Mouse (Mus musculus): ENCODE results near the gene Abcc6. TPM values are rescaled to one million over a fixed set of nuclear protein-coding genes. Genes with fewer than 3 reads are reported as not detected.
"Not testable (repeated sequence)": the region's sequence is repeated elsewhere in the genome, so short reads cannot be mapped to it uniquely, and the experiment has no call there.

Gene Abcc6
- total and polyA plus RNA-seq, 2 experiments from 2014 or later: 0.34 to 0.62 TPM

DNA sequence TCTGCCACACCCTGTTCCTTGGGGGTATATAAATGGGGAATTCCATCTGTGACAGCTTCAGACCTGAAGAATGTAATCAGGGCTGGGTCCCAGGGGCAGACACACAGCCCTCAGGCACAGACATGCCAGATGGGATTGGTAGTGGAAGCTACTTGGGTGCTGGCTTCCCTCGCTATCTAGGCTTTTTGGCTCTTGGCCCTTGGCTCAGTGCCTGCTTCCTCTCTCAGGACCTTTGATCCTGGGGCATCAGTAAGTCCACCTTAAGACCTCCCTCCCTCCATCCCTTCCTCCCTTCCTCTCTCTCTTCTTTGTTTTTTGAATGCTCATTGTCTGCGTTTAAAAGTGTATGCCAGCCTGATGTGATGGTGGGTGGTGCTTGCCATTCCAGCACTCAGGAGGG, 90.3 kb downstream of the Abcc6 start:
- Histone ChIP-seq H3K9me3 (ENCODE audit: low read length) (no peaks in the 10 kb centered on the region), H3K36me3 (ENCODE audit: insufficient read depth) (no peaks in the 10 kb centered on the region), H3K4me3 (ENCODE audit: low read depth, low read length) (no peak overlapping the region), H3K4me1 (ENCODE audit: insufficient read depth) (no peaks in the 10 kb centered on the region), H3K9ac (no peak overlapping the region), H3K27me3 (ENCODE audit: insufficient read depth, low read length) (no peaks in the 10 kb centered on the region), H3K4me2 (ENCODE audit: low read depth) (no peak overlapping the region), H3K27ac (ENCODE audit: low read depth, low read length) (no peak overlapping the region)
- WGBS: 47% methylated on average over 2 of the region's 2 CpGs
- ATAC-seq (no peak), DNase-seq (no peak)
- no peak for TF ChIP-seq CTCF (IDR thresholded peaks at IDR 0.05; ENCODE audit: low read depth)

DNA sequence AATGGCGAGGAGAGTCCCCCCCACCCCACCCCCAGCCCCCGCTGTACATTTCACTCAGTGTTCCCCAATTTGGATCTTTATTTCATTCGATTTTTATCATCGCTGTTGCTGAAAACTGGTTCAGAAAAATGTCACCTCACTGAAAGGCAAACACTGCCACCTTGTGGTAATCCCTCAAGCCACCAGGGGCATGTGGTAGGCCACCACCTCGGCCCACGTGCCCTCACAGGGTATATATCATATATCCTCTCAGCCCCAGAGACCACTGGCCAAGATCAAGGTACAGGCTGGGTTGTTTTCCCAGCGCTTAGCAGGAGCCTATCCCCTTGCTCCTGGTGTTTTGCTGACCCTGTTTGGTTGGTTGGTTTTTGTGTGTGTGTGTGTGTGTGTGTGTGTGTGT, 95.0 kb downstream of the Abcc6 start:
- peak; percentile 82 for TF ChIP-seq CTCF (IDR thresholded peaks at IDR 0.05; ENCODE audit: low read depth)
- WGBS: 22% methylated on average over 7 of the region's 7 CpGs
- Histone ChIP-seq H3K4me2 (ENCODE audit: low read depth) (no peak overlapping the region), H3K9ac (no peak overlapping the region), H3K27me3 (ENCODE audit: insufficient read depth, low read length) (no peaks in the 10 kb centered on the region), H3K4me3 (ENCODE audit: low read depth, low read length) (no peak overlapping the region), H3K4me1 (ENCODE audit: insufficient read depth) (no peaks in the 10 kb centered on the region), H3K27ac (ENCODE audit: low read depth, low read length) (no peak overlapping the region), H3K9me3 (ENCODE audit: low read length) (no peaks in the 10 kb centered on the region), H3K36me3 (ENCODE audit: insufficient read depth) (no peaks in the 10 kb centered on the region)
- peak; percentile 55 for ATAC-seq
- peak; percentile 68 for DNase-seq

DNA sequence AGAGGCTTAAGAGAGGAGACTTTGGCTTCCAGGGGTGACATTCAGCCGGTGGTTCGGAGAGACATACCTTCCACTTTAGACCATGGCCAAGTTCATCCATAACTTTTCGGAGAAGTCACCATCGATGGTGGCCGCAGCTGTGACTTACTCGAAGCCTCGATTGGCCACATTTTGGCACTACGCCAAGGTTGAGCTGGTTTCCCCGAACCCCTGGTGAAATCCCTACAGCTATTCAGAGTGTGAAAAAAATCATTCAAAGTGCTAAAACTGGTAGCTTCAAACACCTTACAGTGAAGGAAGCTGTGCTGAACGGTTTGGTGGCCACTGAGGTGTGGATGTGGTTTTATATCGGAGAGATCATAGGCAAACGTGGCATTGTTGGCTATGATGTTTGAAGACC, 96.3 kb downstream of the Abcc6 start:
- H3K4me1 ChIP-seq (ENCODE audit: insufficient read depth); H3K27ac ChIP-seq (ENCODE audit: low read depth, low read length); ATAC-seq; H3K4me2 ChIP-seq (ENCODE audit: low read depth); H3K36me3 ChIP-seq (ENCODE audit: insufficient read depth); H3K9me3 ChIP-seq (ENCODE audit: low read length); H3K9ac ChIP-seq; H3K4me3 ChIP-seq (ENCODE audit: low read depth, low read length); DNase-seq; H3K27me3 ChIP-seq (ENCODE audit: insufficient read depth, low read length): not testable (repeated sequence)
- WGBS: 87% methylated on average over 12 of the region's 12 CpGs

DNA sequence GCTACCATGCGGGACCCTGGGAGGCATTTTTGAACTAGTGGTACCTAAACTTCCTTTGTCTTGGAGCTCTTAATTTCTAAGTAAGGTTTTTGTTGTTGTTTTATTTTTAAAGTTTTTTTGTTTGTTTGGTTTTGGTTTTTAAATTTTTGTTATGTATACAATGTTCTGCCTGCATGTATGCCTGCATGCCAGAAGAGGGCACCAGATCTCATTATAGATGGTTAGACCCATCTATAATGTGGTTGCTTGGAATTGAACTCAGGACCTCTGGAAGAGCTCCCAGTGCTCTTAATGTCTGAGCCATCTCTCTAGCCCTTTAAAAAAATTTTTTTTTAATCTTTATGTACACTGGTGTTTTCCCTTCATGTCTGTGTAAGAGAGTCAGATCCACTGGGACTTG, 100.4 kb downstream of the Abcc6 start:
- peak; percentile 34 for TF ChIP-seq CTCF (IDR thresholded peaks at IDR 0.05; ENCODE audit: low read depth)
- Histone ChIP-seq H3K9ac (no peak overlapping the region), H3K4me2 (ENCODE audit: low read depth) (no peak overlapping the region), H3K36me3 (ENCODE audit: insufficient read depth) (no peaks in the 10 kb centered on the region), H3K4me3 (ENCODE audit: low read depth, low read length) (no peak overlapping the region), H3K27me3 (ENCODE audit: insufficient read depth, low read length) (no peaks in the 10 kb centered on the region), H3K9me3 (ENCODE audit: low read length) (no peaks in the 10 kb centered on the region), H3K27ac (ENCODE audit: low read depth, low read length) (no peak overlapping the region), H3K4me1 (ENCODE audit: insufficient read depth) (no peaks in the 10 kb centered on the region)
- no peak for ATAC-seq
- WGBS: 85% methylated on average over 1 of the region's 1 CpGs
- no peak for DNase-seq

DNA sequence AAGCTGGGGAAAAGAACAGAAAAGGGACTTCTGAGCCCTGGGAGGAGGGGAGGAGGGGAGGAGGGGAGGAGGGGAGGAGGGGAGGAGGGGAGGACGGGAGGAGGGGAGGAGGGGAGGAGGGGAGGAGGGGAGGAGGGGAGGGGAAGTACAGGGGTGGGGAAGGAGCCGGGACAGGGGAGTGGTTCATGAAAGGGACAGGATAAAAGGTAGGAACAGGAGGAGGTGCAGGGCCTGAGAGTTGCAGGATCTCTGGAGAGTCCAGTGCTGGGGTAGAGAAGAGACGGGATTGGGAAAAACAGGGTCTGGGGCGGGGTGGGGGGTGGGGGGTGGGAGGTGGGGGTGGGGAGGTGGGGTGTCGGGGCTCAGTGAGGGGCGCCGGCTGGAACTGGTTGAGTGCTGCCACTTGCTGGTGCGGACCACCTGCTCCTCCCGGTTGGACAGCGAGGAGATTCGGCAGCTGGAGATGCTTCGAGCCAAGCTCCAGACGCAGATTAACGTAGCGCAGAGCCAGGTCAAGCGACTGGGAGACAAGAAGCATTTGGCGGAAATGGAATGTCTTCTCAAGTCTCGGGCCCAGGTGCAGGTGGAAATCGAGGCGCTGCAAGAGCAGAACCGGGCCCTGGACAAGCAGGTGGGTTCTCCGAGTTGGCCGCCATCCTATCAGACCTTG, 101.3 kb downstream of the Abcc6 start:
- no peaks in the 10 kb centered on the region for H3K36me3 ChIP-seq (ENCODE audit: insufficient read depth)
- ATAC-seq (no peak), DNase-seq (no peak)
- H3K4me3 ChIP-seq (ENCODE audit: low read depth, low read length): no peak overlapping the region
- H3K27me3 ChIP-seq (ENCODE audit: insufficient read depth, low read length): no peaks in the 10 kb centered on the region
- H3K9ac ChIP-seq: no peak overlapping the region
- 0 out of 2 replicates have a peak overlapping the region, but pooled peaks have one; percentile 19 for H3K4me2 ChIP-seq (ENCODE audit: low read depth)
- no peak overlapping the region for H3K27ac ChIP-seq (ENCODE audit: low read depth, low read length)
- H3K4me1 ChIP-seq (ENCODE audit: insufficient read depth): no peaks in the 10 kb centered on the region
- TF ChIP-seq CTCF (IDR thresholded peaks at IDR 0.05; ENCODE audit: low read depth): no peak
- WGBS: 12% methylated on average over 20 of the region's 23 CpGs
- H3K9me3 ChIP-seq (ENCODE audit: low read length): no peaks in the 10 kb centered on the region

DNA sequence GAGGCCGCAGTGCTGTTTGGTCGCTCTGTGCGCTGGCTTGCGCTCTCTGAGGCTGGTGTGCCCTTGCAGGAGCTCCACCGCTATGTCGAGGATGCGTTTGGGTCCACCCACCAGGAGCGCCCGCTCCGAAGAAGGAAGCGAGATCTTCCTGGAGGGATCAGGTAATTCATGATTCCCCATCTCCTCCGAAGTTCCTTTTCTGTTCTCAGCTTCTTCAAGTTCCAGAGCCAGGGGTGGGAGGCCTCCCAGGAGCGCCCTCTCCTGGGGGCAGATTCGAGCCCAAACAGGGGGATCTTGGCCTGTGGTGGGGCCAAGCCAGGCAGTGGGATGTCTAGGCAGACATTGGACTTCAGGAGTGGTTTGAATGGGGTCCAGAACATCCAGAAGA, 105.7 kb downstream of the Abcc6 start:
- no peak overlapping the region for H3K9ac ChIP-seq
- no peaks in the 10 kb centered on the region for H3K27me3 ChIP-seq (ENCODE audit: insufficient read depth, low read length)
- DNase-seq (no peak), ATAC-seq (no peak)
- peak overlapping the region; percentile 13; the same call in 1 of the 2 replicates for H3K4me3 ChIP-seq (ENCODE audit: low read depth, low read length)
- WGBS: 19% methylated on average over 14 of the region's 14 CpGs
- no peaks in the 10 kb centered on the region for H3K36me3 ChIP-seq (ENCODE audit: insufficient read depth)
- peak overlapping the region; percentile 21; the same call in 1 of the 2 replicates for H3K27ac ChIP-seq (ENCODE audit: low read depth, low read length)
- peaks cover 6% of the 10 kb centered on the region; the same call in 1 of the 2 replicates for H3K4me1 ChIP-seq (ENCODE audit: insufficient read depth)
- H3K9me3 ChIP-seq (ENCODE audit: low read length): no peaks in the 10 kb centered on the region
- peak; percentile 22; the same call in 1 of the 2 replicates for TF ChIP-seq CTCF (IDR thresholded peaks at IDR 0.05; ENCODE audit: low read depth)
- peak overlapping the region; percentile 74 for H3K4me2 ChIP-seq (ENCODE audit: low read depth)

DNA sequence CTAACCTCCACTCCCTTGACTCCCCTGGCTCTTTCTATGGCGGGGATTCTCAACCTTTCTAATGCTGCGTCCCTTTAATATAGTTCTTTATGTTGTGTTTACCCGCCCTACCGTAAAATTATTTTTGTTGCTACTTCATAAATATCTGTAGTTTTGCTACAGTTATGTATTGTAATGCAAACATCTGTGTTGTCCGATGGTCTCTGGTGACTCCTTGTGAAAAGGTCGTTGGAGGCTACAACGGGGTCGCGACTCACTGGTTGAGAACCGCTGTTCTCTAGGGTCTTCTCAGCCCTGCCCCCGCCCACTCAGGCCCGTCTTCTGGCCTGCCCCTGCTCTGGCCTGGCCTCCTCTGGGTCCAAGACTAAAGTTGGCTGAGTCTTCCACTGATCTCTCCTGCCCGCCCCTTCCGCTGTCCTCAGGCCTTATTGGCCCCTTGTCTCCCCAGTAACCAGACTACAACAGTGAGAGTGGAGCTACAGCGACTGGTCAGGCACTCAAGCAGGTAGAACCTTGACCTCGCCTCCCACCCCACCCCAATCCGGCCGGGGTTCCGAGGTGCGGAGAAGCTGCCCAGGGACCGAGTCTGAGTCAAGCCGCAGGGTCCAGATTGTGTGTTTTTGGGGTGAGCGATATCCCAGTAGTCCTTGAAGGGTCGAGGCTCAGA, 106.2 kb downstream of the Abcc6 start, which contains the start of gene Ccdc114:
Gene Ccdc114 (plus strand): TSS at position 311 of the 667 bp plus-strand sequence.
- WGBS: 8% methylated on average over 24 of the region's 24 CpGs
- Histone ChIP-seq H3K4me2 (ENCODE audit: low read depth) (peak within 1 kb of the TSS; percentile 74), H3K9ac (peak within 1 kb of the TSS; percentile 61), H3K4me1 (ENCODE audit: insufficient read depth) (peaks cover 6% of the 10 kb centered on the region; the same call in 1 of the 2 replicates), H3K27ac (ENCODE audit: low read depth, low read length) (peak within 1 kb of the TSS; percentile 86), H3K36me3 (ENCODE audit: insufficient read depth) (no peaks in the 10 kb centered on the region), H3K4me3 (ENCODE audit: low read depth, low read length) (peak within 1 kb of the TSS; percentile 55), H3K27me3 (ENCODE audit: insufficient read depth, low read length) (no peaks in the 10 kb centered on the region), H3K9me3 (ENCODE audit: low read length) (no peaks in the 10 kb centered on the region)
- no peak for TF ChIP-seq CTCF (IDR thresholded peaks at IDR 0.05; ENCODE audit: low read depth)
- ATAC-seq: peak; percentile 47
- peak; percentile 22 for DNase-seq
